ENCODE assay signal across 8 mouse cellular contexts in genomic region chr5:96768846-96769471, GRCm38 (mm10). TPM values are rescaled to one million over a fixed set of nuclear protein-coding genes. Genes with fewer than 3 reads are reported as not detected.
DNase-seq lines count a peak whose midpoint lies in the region; ATAC-seq and TF ChIP-seq lines count a peak whose summit lies in the region.

No protein-coding gene starts in this region.

- no peaks in the 10 kb centered on the region for H3K4me1 ChIP-seq in testis, adult 2 months (ENCODE audit: control insufficient read depth, insufficient read depth, low read length)
- H3K4me1 ChIP-seq in forebrain, embryonic 15.5 days = no peaks in the 10 kb centered on the region
- H3K4me1 ChIP-seq in hindbrain, postnatal 0 days (ENCODE audit: insufficient read depth, low read length) = no peaks in the 10 kb centered on the region
- H3K4me1 ChIP-seq in midbrain, postnatal 0 days (ENCODE audit: insufficient read depth, low read length) = no peaks in the 10 kb centered on the region

- H3K36me3 ChIP-seq in testis, adult 2 months (ENCODE audit: control insufficient read depth, insufficient read depth, low read length) = no peaks in the 10 kb centered on the region
- no peaks in the 10 kb centered on the region for H3K36me3 ChIP-seq in forebrain, embryonic 15.5 days
- no peaks in the 10 kb centered on the region for H3K36me3 ChIP-seq in hindbrain, postnatal 0 days (ENCODE audit: insufficient read depth, low read length)
- no peaks in the 10 kb centered on the region for H3K36me3 ChIP-seq in midbrain, postnatal 0 days (ENCODE audit: insufficient read depth, low read length)

- WGBS in forebrain, embryonic 15.5 days = 54% methylated on average over 10 of the region's 10 CpGs
- 62% methylated on average over 10 of the region's 10 CpGs for WGBS in hindbrain, postnatal 0 days
- WGBS in midbrain, postnatal 0 days = 59% methylated on average over 10 of the region's 10 CpGs

- H3K9me3 ChIP-seq in forebrain, embryonic 15.5 days = no peaks in the 10 kb centered on the region
- no peaks in the 10 kb centered on the region for H3K9me3 ChIP-seq in hindbrain, postnatal 0 days (ENCODE audit: low read length)
- no peaks in the 10 kb centered on the region for H3K9me3 ChIP-seq in midbrain, postnatal 0 days (ENCODE audit: low read length)

- no peaks in the 10 kb centered on the region for H3K27me3 ChIP-seq in testis, adult 2 months (ENCODE audit: control insufficient read depth, insufficient read depth, low read length)
- H3K27me3 ChIP-seq in forebrain, embryonic 15.5 days = no peaks in the 10 kb centered on the region
- no peaks in the 10 kb centered on the region for H3K27me3 ChIP-seq in hindbrain, postnatal 0 days (ENCODE audit: insufficient read depth, low read length)
- H3K27me3 ChIP-seq in midbrain, postnatal 0 days (ENCODE audit: insufficient read depth, low read length) = no peaks in the 10 kb centered on the region

- ATAC-seq in cerebellum, adult (ENCODE audit: insufficient number of reproducible peaks, low FRiP score, low TSS enrichment) = 0 out of 2 replicates have a peak, but pooled peaks have one; percentile 11
- peak; percentile 63 for ATAC-seq in forebrain, embryonic 15.5 days (replicated peaks)
- peak; percentile 59 for ATAC-seq in hindbrain, postnatal 0 days
- ATAC-seq in midbrain, postnatal 0 days (ENCODE audit: low FRiP score) = peak; percentile 75; the same call in 1 of the 2 replicates

- H3K27ac ChIP-seq in testis, adult 2 months (ENCODE audit: control insufficient read depth, insufficient read depth, low read depth, low read length) = no peak overlapping the region
- no peak overlapping the region for H3K27ac ChIP-seq in forebrain, embryonic 15.5 days (replicated peaks)
- no peak overlapping the region for H3K27ac ChIP-seq in hindbrain, postnatal 0 days
- H3K27ac ChIP-seq in midbrain, postnatal 0 days (ENCODE audit: low read depth, low read length) = no peak overlapping the region

- no peak overlapping the region for H3K9ac ChIP-seq in forebrain, embryonic 15.5 days (replicated peaks)
- no peak overlapping the region for H3K9ac ChIP-seq in hindbrain, postnatal 0 days (replicated peaks; ENCODE audit: low read length)
- H3K9ac ChIP-seq in midbrain, postnatal 0 days (replicated peaks; ENCODE audit: low read length, poor library complexity, severe bottlenecking) = no peak overlapping the region

- intact Hi-C loops in left cerebral cortex, postnatal 25 days (cut with DNase I) = loop anchor here (2.0 to 5.0 kb wide), 3 partner anchors 397 to 504 kb away; partner anchors contain the start of gene Fras1

- peak; percentile 52; the same call in 1 of the 2 replicates for TF ChIP-seq CTCF in testis, adult 2 months (IDR thresholded peaks at IDR 0.05; ENCODE audit: control insufficient read depth, insufficient read depth, insufficient replicate concordance, low read depth, low read length)
- TF ChIP-seq CTCF in hindbrain, postnatal 0 days (IDR thresholded peaks at IDR 0.05; ENCODE audit: low read depth) = peak; percentile 91
- TF ChIP-seq CTCF in midbrain, postnatal 0 days (IDR thresholded peaks at IDR 0.05) = peak; percentile 96

- DNase-seq in testis, postnatal 14 days (ENCODE audit: low spot score) = no peak
- peak; percentile 87 for DNase-seq in hindbrain, postnatal 0 days (ENCODE audit: low spot score)
- DNase-seq in left cerebral cortex, postnatal 25 days (ENCODE audit: low spot score in 2 of 2) = peak; percentile 82
- peak; percentile 86 for DNase-seq in midbrain, postnatal 0 days (ENCODE audit: low spot score)
- DNase-seq in urinary bladder, postnatal 14 days (ENCODE audit: low spot score) = peak; percentile 63

- no peak for TF ChIP-seq POLR2A in testis, adult 2 months (IDR thresholded peaks at IDR 0.05; ENCODE audit: control insufficient read depth, low read depth, low read length)

- no peak overlapping the region for H3K4me2 ChIP-seq in forebrain, embryonic 15.5 days (replicated peaks)
- H3K4me2 ChIP-seq in hindbrain, postnatal 0 days (ENCODE audit: low read depth, low read length) = no peak overlapping the region
- no peak overlapping the region for H3K4me2 ChIP-seq in midbrain, postnatal 0 days (ENCODE audit: low read depth, low read length, poor library complexity, severe bottlenecking)

- H3K4me3 ChIP-seq in testis, adult 2 months (ENCODE audit: control insufficient read depth, low read depth, low read length) = no peak overlapping the region
- no peak overlapping the region for H3K4me3 ChIP-seq in forebrain, embryonic 15.5 days
- no peak overlapping the region for H3K4me3 ChIP-seq in hindbrain, postnatal 0 days (ENCODE audit: low read length)
- H3K4me3 ChIP-seq in midbrain, postnatal 0 days (ENCODE audit: low read depth, low read length) = no peak overlapping the region

RNA-seq across cellular contexts. Expression of gene Anxa3, which starts 24.2 kb away (rescaled TPM):
- 51.1 and 65.4 TPM in 2 replicates for polyA plus RNA-seq in testis, adult 2 months (2012; rRNA removed)
- polyA plus RNA-seq in forebrain, embryonic 15.5 days (2015; fragmentation: Nextera tagmentation; extraction: Ambion mirVana) = 21.5 and 22.6 TPM in 2 replicates
- 23.8 and 23.9 TPM in 2 replicates for total RNA-seq in hindbrain, postnatal 0 days (2014; rRNA removed)
- polyA plus RNA-seq in hindbrain, postnatal 0 days (2015; fragmentation: Nextera tagmentation; extraction: Ambion mirVana) = 30.3 and 31.7 TPM in 2 replicates
- 10 to 100 TPM; 13.0 to 15.2 TPM for total RNA-seq in left cerebral cortex, postnatal 25 days (2021)
- total RNA-seq in midbrain, postnatal 0 days (2014; rRNA removed) = 23.9 and 26.8 TPM in 2 replicates
- polyA plus RNA-seq in midbrain, postnatal 0 days (2015; fragmentation: Nextera tagmentation; extraction: Ambion mirVana) = 23.3 and 29.2 TPM in 2 replicates

Comparison
In these comparisons a context has a peak if more than half of its experiments do, and no peak if none do; other contexts are left out.
1. ATAC-seq: peak in every context shown above with its lines; median percentile 75 in midbrain, postnatal 0 days; 63 in forebrain, embryonic 15.5 days; 59 in hindbrain, postnatal 0 days; 11 in cerebellum, adult.